Mouse (Mus musculus): ENCODE measurements at regions not wholly inside any gene's neighbourhood (a gene's known extent, or its start where the extent isn't known, plus 50 kb on each side); places are given as distances from the start of the nearest gene placed in this dataset.
A peak's percentile ranks its signal among the peaks of the same experiment; 100 is the strongest.

DNA sequence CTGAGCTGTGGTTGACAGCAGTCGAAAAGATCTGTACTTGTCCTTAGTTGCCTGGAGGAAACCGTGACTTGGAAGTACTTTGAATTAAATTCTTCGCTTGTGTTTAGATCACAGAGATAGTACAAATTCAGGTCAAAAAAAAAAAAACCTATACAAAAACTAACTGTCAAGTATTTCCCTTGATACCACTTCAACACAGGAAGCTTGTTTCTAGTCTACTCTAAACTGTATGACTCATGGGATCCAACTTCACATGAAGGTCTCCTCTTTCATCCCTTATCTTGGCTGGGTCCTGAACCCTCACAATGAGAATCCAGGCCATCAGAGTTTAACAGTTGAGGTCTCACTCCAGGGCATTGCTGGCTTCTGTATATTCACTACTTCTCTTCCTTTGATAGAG lies 54.8 kb downstream of the Tmem30b start:
- ATAC-seq (replicated peaks; ENCODE audit: low read depth, poor library complexity, severe bottlenecking) = no peak

GRCm38 (mm10) chr12:73482858-73483257 lies 63.3 kb downstream of the Tmem30b start:
- peak; percentile 54; the same call in 1 of the 2 replicates for ATAC-seq (replicated peaks; ENCODE audit: low read depth, poor library complexity, severe bottlenecking)

GRCm38 (mm10) chr12:73482275-73482674 lies 63.9 kb downstream of the Tmem30b start:
- ATAC-seq (replicated peaks; ENCODE audit: low read depth, poor library complexity, severe bottlenecking) = no peak

- no peak for ATAC-seq (replicated peaks; ENCODE audit: low read depth, poor library complexity, severe bottlenecking)
These were observed 64.5 kb downstream of the Tmem30b start for GRCm38 (mm10) chr12:73481705-73482104.

GRCm38 (mm10) chr12:73481165-73481564 lies 65.0 kb downstream of the Tmem30b start:
- no peak for ATAC-seq (replicated peaks; ENCODE audit: low read depth, poor library complexity, severe bottlenecking)

DNA sequence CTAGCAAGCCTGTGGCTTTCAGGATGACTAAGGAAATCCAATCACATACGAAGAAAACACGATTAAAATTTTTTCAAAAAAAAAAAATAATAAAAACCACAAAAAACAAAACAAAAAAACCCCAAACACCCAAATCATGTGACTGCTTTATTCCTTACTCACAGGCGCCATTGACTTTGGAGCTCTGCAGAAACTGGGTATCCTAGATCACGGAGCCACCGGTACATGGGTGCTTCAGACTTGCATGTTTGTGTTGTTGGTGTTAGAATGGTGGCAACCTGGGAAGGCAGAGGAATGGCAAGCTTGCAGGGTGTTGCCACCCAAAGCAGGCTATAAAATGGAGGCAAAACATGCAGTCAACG lies 65.6 kb downstream of the Tmem30b start:
- ATAC-seq (replicated peaks; ENCODE audit: low read depth, poor library complexity, severe bottlenecking) = no peak

- ATAC-seq (replicated peaks; ENCODE audit: low read depth, poor library complexity, severe bottlenecking) = no peak
These were observed 66.1 kb downstream of the Tmem30b start for GRCm38 (mm10) chr12:73479932-73480609.

GRCm38 (mm10) chr12:73478641-73479040 lies 67.6 kb downstream of the Tmem30b start:
- peak; percentile 37 for ATAC-seq (replicated peaks; ENCODE audit: low read depth, poor library complexity, severe bottlenecking)

DNA sequence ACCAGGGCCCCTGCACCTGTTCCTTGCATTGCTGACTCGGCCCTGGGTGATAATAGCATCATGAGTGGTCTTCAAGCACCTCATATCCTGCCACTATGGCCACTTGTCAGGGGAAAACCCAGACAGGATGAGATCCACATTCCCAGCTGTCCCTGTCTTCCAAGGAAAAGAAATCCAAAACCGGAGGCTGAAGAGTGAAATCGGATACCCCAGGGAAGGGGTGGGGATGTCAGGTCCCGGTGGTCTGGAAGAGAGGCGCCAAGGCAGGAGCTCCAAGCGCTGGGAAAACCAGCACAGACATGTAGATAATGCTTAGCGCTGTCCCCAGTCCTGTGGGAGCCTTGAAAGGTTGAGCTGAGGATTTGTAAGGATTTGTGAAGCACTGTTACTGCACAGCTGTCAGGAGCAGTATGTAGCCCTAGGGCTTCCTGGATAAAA lies 69.8 kb downstream of the Tmem30b start:
- no peak for ATAC-seq (replicated peaks; ENCODE audit: low read depth, poor library complexity, severe bottlenecking)

- ATAC-seq (replicated peaks; ENCODE audit: low read depth, poor library complexity, severe bottlenecking) = no peak
These were observed 70.4 kb downstream of the Tmem30b start for GRCm38 (mm10) chr12:73475774-73476173.

DNA sequence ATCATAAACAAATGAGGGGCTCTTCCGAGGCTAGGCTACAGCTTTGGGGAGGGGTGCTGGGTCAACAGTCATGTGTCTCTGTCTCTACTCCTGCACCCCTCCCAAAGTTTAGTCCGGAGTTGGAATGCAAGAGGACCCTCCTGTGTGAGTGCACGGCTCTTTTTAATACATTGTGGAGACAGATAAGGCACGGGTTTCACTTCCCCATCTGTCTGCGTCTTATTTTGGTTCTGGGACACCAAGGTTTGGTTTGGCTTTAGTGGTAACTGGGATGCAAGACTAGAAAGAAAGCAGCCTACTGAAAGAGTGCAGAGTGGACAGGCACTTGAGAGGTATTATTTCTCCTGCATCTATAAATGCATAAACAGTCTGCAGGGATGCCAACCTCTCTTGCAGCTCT lies 71.2 kb downstream of the Tmem30b start:
- ATAC-seq (replicated peaks; ENCODE audit: low read depth, poor library complexity, severe bottlenecking) = peak; percentile 77

DNA sequence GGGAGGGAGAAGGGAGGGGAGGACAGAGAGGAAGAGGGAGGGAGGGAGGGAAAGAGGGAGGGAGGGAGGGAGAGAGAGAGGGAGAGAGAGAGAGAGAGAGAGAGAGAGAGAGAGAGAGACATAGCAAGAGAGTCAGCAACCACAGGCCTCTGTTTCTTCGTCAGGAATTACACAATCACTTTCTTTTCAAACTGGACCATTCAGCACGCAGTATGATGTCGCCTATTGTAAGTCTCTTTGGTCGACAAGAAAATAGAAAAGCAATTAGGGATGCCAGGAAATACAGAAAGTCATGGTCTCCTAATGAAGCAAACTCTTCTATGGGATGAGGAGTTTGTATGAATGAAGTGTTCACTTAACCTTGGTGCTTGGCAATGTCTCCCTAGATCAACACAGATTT lies 73.1 kb downstream of the Tmem30b start:
- no peak for ATAC-seq (replicated peaks; ENCODE audit: low read depth, poor library complexity, severe bottlenecking)

- no peak for ATAC-seq (replicated peaks; ENCODE audit: low read depth, poor library complexity, severe bottlenecking)
These were observed 74.2 kb downstream of the Tmem30b start for GRCm38 (mm10) chr12:73471966-73472365.

GRCm38 (mm10) chr12:73466484-73466883 lies 79.7 kb downstream of the Tmem30b start:
- ATAC-seq (replicated peaks; ENCODE audit: low read depth, poor library complexity, severe bottlenecking) = no peak

DNA sequence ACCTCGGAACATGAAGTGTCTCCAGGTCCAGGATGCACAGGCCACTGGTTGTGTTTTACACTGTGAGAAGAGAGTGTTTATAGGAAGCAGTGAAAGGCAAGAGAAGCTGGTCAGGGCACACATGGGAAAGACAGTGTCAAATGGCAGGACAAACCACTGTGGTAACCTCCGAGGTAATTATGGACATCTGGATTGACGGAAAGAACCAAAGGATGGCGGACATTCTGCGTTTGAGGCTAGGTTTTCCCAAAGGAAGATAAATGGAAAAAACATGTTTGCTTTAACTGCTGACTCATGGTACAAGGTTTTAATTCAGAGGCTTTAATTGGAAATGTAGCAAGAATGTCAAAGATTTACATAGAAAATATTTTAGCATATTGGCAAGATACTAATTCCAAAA lies 80.2 kb downstream of the Tmem30b start:
- no peak for ATAC-seq (replicated peaks; ENCODE audit: low read depth, poor library complexity, severe bottlenecking)

- ATAC-seq (replicated peaks; ENCODE audit: low read depth, poor library complexity, severe bottlenecking) = no peak
These were observed 81.9 kb downstream of the Tmem30b start for GRCm38 (mm10) chr12:73464311-73464710.

DNA sequence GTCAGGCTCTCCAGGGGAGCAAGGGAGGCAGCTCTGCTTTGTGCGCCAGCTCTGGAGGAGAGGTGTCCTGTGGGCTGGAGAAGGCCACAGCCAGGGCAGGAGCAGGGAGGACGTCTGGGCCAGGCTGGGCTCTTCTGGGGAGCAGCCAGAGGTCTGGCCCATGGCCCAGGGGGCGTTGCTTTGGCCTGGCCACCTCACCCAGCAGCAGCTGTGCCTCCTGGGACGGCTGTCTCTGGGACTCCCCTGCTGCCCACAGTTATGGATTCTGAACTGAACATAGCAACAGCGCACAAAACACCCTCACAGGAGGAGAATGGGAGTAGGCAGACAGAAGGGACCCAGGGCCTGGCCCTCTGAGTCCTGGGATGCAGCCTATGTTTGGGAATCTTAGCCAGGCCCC lies 84.1 kb downstream of the Tmem30b start:
- ATAC-seq (replicated peaks; ENCODE audit: low read depth, poor library complexity, severe bottlenecking) = 0 out of 2 replicates have a peak, but pooled peaks have one; percentile 29

- ATAC-seq (replicated peaks; ENCODE audit: low read depth, poor library complexity, severe bottlenecking) = no peak
These were observed 85.9 kb downstream of the Tmem30b start for GRCm38 (mm10) chr12:73460291-73460761.

DNA sequence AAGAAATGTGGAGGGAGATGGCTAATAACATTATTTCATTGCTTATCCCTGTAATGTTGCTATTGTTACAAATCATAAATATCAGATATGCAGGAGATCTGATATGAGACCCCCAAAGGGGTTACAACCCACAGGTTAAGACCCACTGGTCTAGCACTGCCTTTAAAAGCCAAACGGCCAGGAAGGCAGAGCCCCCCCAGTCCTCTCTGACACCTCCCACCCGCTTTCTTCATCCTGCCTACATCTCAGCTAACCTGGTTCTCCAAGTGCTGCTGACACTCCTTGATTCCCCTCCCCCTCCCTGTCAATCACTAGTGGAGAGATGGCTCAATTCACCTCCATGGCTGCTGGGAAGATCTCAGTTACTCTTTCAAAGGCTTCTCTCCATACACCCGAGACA lies 94.9 kb downstream of the Tmem30b start:
- no peak for ATAC-seq (replicated peaks; ENCODE audit: low read depth, poor library complexity, severe bottlenecking)

- ATAC-seq (replicated peaks; ENCODE audit: low read depth, poor library complexity, severe bottlenecking) = no peak
These were observed 95.7 kb downstream of the Tmem30b start for GRCm38 (mm10) chr12:73450541-73450940.

DNA sequence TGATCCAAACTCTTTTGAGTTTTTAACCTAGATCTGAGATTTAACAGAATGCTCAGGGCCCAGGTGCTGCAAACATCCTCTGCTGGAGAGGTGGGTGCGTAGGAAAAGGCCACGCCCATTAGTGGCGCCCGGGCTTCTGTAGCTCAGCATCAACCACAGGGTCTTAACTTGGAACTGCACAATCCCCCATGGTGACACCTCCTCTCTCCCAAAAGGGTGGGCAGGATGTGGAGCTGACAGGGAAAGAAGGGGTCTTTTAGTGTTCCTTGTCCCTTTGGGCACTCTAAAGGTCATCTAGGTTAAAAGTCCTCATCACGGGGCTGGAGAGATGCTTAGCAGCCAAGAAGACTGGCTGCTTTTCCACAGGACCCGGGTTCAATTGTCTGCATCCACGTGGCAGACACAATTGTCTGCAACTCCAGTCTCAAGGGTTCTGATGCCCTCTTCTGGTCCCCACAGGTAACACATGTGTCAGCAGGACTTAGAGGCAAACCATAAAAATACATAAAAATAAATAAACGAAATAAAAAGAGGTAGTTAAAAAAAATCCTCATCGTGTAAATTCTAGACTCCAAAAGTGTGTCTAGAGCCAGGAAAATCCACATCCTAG lies 96.2 kb downstream of the Tmem30b start:
- no peak for ATAC-seq (replicated peaks; ENCODE audit: low read depth, poor library complexity, severe bottlenecking)

- ATAC-seq (replicated peaks; ENCODE audit: low read depth, poor library complexity, severe bottlenecking) = peak; percentile 80
These were observed 97.1 kb downstream of the Tmem30b start for GRCm38 (mm10) chr12:73449069-73449468.
